Mouse (Mus musculus) layer of hippocampus, postnatal 14 days (tissue): Measurements from ENCODE around the gene Cog6. TPM values are rescaled to one million over a fixed set of nuclear protein-coding genes. Genes with fewer than 3 reads are reported as not detected.

Experiments
- DNase-seq, 2 experiments: peaks; one replicate each; pipeline ENCODE4 v3.0.0; 2021 to 2022; ENCODE audit warnings: low spot score in 2 of 2, mixed read lengths in 1 of 2
- total RNA-seq, 2 experiments: library from RNA; stranded (reverse); gene quantifications; 2 replicates each; pipeline ENCODE4 v1.2.3; 2021

Gene Cog6
- total RNA-seq, 2 experiments from 2014 or later: 30.5 to 31.1 TPM

DNA sequence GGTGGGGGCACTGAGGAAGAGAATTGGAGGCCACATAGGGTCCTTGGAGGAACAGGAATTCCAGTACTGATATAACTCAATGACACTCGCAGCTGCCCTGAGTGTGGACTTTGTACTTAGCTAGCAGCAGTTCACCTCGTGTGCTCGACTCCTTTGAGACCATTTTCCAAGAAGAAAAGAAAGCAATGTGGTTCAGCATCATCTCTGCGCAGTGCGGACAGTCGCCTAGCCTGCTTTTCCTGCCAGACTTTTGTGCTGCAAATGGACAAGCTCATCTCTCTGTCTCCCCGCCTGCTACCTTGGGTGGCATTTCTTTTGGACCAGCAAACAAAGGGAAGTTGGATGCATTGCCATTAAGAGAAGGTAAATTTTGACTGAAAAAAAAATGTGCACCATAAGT, 52.8 kb downstream of the Cog6 start:
- DNase-seq: no peak

DNA sequence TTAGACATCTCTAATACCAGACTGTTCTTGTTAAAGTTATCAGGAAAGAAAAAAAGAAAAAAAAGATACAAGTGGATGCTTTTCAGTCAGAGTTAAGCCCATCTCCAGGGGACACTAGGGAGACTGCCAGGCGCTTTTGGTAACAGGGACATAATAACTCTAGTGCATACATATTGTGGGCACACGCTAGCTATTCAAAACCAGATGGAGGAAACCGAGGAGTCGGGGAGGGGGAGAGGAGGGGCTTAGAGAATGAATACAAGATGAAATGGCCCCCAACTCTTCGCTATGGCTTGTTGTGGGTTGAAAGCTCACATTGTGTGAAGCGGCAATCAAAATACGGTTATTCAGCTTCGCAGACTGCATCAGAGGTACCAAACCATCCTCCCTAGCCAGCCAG, 53.6 kb downstream of the Cog6 start:
- no peak for DNase-seq

DNA sequence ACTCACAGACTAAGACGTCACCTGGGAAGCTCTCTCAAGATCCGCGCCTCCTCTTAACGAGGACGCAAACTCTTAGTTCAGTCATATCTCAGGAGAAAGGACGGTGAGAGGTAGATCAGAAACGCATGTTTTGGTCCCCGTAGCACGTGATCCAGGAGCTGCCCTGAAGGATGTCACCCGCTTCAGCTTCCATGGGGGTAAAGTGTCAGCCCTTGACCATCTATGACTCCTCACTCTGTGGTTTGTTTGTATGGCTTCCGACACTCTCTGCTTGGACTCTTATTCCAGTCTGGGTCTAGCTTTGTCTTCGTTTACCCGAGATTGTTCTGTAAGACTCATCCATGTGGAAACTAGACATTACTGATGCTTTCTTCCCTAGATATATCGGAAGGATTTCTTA, 54.6 kb downstream of the Cog6 start:
- no peak for DNase-seq

DNA sequence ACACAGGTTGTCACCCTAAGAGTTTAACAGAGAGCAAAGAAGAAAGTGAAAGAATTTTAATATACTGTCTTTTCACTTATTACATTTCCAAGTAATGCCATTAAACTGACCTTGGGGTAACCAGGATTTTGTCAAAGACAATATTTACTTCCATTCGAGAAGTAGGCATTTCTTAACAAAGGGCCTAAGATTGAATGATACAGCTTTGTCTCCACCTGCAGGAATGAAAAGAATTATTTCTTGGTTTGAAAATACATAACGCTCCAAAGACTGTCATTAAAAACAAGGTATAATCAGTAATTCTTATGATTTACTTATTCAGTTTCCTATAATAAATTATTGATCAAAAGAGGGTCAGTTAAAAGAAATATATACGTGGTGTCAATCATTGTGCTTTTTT, 55.4 kb downstream of the Cog6 start:
- no peak for DNase-seq

DNA sequence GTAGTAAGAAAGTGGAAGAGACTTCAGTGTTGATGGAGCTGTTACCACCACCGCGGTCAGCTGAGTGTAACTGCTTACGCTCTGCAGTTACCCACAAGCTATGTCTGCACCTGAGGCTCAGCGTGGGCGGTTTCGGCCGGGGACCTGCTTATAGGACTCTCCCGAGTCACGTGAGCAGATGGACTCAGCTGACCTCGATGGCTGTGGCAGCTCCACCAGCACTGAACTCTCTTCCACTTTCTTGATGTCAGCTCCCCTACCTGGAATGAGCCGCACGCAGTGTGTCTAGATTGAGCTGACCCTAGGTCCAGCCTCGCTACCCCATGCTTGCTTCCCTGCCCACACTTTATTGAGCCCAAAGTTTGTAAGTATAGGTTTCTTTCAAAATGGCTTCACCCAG, 56.1 kb downstream of the Cog6 start:
- no peak for DNase-seq

DNA sequence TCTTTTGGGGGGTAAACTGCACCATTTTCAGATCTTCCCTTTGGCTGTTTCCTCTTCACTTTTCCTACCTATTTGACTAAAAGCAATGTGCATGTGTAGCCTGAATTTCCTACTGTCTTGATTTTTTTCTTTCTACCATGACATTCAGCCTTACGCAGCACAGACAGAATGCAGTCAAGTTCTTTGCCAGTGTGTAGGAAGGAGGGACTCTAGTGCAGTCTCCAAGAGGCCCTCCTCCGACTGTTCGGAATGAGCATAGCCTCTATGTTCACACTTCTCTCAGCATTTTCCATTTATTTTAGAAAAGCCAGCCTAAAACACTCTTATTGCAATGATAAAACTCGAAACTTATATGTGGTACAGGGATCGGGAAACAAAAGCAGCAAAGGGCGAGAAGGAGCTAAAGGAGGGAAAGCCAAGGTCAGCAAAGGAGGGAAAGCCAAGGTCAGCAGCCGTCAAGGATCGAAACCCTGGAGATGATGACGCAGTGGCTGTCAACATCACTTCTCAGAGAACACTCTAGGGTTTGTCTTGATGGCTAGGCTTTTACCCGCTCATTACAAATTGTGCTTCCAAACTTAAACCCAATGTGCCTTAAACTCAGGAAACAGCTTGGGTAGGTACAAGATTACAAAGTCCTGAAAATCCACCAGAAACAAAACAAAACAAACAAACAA, 58.5 kb downstream of the Cog6 start:
- DNase-seq: no peak

DNA sequence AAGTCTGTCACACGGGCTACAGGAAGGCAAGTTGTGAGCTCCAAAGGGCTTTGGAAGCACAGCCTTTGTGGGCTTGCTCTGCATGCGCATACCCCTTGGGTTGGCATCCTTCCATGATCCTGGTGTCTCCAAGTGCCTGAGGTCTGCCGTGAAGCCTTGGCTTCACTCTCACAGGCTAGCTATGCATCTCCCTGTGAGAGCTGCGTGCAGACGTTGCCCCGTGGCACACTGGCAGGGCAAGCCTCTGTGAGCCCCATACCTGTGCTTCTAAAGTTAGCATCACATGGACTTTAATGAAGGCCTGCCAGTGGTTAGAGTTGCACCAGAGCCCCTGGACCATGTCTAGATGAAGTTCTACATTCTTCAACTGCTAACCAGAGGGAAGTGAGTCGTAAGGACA, 59.2 kb downstream of the Cog6 start:
- DNase-seq: no peak

DNA sequence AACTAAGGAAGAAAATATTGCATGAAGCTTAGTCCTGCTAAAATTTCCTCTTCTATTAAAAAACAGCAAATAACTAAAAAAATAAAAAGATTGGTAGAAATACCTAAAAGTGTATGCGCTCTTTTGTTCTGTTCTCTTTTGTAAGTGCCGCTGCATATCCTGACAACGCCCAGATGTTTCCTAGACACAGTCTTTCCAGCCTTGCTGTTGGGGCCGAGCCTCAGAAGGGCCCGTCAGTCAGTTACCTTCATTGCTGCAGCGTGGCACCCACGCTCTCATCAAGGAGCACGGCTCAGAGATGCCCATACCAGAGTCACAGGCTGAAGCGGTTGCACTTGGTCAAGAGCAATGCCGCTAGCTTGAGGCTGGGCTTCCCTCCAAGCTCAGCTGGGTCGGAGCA, 60.8 kb downstream of the Cog6 start:
- DNase-seq: no peak

DNA sequence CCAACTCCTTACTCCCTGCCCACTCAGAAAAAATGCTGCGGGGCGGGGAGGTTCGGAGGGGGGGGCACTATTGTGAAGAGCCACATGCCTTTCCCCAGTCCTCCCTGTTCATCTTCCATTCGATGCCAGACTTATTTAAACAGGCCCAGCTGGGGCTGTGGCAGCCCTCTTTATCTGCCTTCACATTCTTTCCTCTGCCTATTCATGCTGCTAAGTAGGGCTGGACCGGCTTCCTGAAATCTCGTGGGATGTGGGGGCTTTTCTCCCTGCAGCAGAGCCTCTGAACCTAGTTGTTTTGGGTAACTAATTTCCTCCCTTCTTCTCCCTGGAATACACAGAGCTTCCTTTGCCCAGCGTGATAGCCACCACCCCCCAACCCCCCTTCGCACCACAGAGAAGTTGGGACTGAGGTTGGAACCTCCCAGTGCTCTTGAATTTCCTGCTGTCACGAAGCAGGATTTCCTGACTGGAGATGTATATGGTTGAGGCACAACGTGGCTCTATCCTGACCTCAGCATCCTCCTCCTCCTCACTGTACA, 61.5 kb downstream of the Cog6 start:
- DNase-seq: no peak

DNA sequence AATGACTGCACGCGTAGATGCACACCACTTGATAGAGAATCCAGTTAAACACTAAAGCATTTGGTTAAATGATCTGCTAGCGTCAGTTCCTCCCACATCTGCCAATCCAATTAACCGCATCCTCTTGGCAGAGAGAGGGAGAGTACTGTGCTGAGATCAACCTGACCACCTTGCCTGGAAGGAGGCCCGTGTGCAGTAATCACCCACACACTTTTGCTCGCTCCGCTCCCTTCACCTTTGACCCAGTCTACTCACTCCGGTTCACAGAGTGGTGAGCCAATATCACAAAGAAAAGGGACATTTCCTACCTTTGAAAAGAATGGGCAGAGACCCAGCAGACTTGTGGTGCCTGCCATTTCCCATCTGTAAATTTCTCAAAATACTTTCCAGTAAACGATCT, 62.4 kb downstream of the Cog6 start:
- no peak for DNase-seq

DNA sequence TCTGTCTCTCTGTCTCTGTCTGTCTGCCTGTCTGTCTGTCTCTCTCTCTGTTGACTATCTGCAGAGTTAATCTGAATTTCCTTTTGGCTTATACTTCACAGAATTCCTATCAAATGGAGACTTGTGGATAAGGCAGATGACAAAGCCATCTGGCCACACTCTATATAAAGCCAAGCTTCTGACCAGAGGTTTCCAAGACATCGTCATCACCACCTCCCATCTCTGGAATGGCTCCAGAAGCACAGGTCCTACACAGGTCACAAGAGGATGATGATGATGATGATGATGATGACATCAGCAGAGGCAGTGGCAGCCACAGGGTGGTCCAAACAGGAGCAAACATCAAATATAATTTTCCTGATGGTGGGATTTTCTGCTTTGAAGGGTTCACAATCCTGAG, 63.2 kb downstream of the Cog6 start:
- DNase-seq: no peak

DNA sequence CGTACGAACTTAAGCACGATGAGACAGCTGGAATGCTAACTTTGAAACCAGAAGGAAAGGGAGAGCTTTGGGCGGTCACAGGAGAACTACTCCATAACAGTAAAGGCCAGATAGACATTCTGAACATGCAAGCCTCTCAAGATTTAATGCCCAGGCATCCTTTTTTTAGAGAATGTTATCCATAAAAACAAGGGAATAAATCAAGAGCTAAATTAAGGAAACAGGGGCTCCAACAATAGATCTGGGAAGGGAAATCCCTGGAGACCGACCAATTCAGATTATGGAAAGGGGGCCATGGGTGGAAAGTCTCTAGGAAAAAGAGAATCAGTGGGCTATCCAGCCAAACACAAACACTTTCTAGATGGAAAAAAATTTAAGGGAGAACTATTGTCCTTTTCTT, 68.2 kb downstream of the Cog6 start:
- no peak for DNase-seq

DNA sequence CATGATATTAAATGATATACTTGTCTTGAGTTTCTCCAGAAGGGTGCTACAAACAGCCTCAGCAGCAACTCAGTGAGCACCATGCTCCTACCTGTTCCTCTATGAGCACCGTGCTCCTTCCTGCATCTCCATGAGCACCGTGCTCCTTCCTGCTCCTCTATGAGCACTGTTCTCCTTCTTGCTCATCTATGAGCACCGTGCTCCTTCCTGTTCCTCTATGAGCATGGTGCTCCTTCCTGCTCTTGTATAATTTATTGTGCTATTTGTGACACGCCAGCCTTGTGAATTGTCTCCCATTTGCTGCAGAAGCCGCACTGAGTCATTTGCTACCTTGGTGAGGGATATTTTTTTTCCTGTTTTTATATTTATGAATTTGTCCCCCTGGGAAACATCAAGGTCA, 69.6 kb downstream of the Cog6 start:
- DNase-seq: no peak

DNA sequence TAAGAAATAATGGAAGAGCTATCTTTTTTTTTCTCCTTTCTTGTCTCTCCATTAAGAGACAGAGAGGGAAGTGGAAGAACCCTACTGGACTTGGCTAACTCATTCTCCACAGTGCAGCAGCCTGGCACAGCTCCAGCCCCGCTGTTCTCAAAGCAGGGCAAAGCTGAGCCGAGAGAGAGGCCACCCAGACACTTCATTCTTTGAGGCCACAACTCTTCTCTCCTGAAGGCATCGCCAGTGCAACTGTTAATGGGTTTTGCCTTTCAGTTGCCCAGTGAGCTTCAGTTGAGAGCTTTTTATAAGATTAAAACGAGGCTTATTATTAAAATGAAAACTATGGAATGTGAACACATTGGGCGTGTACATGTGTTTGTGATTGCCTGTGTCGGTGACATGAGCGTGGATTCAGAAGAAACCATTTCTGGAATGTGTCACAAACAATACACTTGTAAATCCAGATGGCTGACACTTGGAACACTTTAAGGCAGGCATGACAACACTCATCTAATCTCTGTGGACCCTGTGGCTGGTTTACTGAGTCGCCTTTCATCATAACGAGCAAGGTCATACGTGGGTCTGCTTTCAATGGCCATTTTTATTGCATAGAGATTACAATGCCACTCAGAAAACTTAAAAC, 76.1 kb downstream of the Cog6 start:
- peak; percentile 26 to 36 for DNase-seq

DNA sequence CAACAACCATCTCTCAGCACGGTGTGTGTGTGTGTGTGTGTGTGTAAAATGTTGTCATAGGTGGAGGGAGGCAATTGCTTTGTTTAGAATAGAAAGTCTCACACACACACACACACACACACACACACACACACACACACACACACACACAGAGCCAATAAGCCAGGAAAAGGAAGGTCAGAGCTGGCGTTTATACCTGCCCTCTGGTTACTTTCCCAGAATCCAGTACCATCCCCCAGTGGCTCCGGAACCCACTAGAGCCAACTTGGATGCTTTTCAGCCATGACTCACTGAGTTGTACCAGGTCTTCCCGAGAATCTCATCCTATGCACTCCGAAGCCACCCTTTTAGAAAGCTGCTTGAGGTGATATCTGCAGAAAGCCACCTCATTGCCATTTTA, 78.6 kb downstream of the Cog6 start:
- DNase-seq: no peak

DNA sequence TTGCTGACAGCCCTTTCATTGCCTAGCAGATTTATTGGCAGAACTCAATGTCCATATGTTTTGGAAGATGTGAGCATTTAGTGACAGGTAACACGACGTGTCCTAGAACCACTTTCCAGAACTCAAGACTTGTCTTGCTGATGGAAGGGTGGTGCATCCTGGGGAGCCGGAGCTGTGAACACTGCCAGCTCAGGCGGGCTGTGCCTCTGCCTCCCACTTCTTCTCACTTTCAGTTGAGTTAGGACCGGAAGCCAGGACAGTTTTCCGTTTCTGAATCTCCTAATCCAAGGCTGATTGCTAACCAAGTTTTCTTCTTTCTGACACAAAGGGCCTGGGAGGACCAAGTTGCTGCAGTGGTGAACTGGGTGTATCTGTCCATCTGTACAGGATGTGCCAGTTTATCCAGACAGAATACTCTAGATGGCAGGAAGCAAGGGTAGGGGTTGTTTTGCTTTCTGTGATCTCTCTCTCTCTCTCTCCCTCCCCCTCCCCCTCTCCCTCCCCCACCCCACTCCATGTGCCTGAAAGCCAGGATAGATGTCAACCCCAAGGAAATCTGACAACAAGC, 79.2 kb downstream of the Cog6 start:
- DNase-seq: no peak

DNA sequence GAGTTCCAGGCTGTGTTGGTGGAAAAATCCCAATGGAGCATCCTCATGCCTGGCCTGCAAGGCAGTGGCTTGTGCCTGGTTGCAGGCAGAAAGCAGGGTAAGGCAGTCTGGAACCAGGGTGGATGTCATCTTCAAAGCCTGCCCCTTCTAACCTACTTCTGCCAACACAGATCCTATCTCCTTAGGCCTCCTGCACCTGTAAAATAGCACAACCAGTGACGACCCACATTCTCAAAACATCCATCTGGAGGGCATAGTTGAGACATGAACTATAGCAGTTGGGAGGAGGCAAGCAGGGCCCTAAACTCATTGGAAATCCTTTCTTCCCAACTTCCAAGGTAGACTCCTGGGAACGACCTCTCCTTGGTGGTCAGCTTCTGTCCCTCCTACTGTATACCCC, 85.1 kb downstream of the Cog6 start:
- no peak for DNase-seq

Other genes starting within 250 kb of the Cog6 start
- 10 to 100 TPM; 20.5 to 28.1 TPM for gene Lhfp, start 24.3 kb upstream of the Cog6 start, total RNA-seq